Mouse (Mus musculus) mesoderm, embryonic 11.5 days (tissue): ENCODE data around the gene Zmynd10.

Experiments used
- DNase-seq: peaks from one replicate; pipeline ENCODE4 v3.0.0-alpha.2; 2012; ENCODE audit warnings: low read depth, low spot score

Gene Zmynd10

GRCm38 (mm10) chr9:107540420-107540819, 6.7 kb upstream of the Zmynd10 start:
- no peak for DNase-seq

GRCm38 (mm10) chr9:107541005-107541404, 6.1 kb upstream of the Zmynd10 start:
- DNase-seq: no peak

DNA sequence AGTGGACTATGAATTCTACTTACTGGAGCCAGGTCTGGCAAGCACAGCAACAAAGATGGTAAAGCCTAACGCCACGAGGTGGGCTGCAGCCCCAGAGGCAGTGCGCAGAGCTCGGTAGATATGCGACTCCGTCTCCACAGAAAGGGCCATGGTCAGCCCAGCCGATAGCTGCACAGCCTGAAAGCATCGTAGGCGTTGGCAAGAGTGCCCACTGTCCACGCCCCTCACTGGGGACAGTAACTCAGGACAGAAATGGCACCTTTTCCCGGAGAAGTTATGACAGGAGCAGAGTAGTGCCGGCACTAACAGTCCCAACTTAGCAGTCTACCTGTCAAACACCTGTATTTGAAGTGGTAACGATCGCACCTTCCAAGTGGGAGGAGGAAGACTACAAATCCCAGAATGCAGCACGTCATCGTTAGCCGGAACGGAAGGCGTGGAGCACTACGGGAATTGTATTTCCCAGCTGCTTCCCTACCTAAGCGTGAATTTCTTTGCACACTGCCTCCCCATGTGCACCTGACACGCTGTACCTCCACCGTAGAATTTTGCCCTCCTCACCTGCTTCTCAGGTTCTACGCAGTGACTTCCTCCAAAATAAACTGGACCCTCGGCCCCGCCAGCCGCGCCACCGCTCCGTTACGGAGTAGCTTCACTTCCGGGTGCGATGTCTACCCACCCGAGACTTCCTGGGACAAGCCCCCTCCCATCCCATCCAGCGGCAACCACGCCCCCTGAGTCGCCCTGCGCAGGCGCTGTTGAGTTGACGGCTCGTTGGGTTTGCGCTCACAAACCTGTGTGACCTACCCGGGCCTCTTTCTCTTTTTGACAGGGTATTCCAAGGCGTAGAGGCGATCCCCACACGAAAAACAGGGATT, 5.4 kb upstream of the Zmynd10 start, which contains the start of the genes Cyb561d2 and Nprl2:
TSS of gene Cyb561d2 (minus strand) at position 720 of the 878 bp plus-strand sequence.
TSS of gene Nprl2 (plus strand) at position 753 of the 878 bp plus-strand sequence.
- peak; percentile 95 for DNase-seq

GRCm38 (mm10) chr9:107542352-107542686, 4.8 kb upstream of the Zmynd10 start:
- DNase-seq: no peak

- no peak for DNase-seq
These were observed 4.4 kb upstream of the Zmynd10 start for GRCm38 (mm10) chr9:107542721-107543120.

DNA sequence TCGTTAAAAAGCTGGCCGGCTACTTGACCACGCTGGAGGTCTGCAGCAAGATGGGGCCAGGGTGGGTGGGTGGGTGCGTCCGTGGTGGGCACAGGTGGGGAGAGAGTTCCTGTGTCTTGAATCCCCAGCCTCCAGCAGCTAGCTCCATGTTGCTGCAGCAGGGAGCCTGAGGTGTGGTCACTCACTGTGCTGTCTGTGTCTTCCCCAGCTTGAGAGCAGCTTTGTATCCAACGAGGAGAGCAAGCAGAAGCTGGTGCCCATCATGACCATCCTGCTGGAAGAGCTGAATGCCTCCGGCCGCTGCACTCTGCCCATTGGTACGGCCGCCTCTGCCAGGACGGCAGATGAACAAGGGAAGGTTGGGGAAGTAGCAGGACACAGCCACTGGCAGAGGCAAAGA, 3.8 kb upstream of the Zmynd10 start:
- DNase-seq: no peak

GRCm38 (mm10) chr9:107544196-107544700, 2.9 kb upstream of the Zmynd10 start:
- no peak for DNase-seq

DNA sequence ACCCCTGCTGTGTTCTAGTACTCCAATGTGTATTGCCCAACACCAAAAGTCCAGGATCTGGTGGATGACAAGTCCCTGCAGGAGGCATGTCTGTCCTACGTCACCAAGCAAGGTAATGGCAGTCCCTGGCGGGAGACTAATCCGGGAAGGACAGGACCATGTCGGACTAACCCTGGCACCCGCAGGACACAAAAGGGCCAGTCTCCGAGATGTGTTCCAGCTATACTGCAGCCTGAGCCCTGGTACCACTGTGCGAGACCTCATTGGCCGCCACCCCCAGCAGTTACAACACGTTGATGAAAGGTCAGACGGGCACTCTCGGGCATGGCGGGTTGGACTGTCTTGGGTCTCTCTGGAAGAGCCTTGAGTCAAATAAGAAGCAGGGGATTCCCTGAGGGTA, 2.4 kb upstream of the Zmynd10 start:
- DNase-seq: no peak

- no peak for DNase-seq
These were observed 1.9 kb upstream of the Zmynd10 start for GRCm38 (mm10) chr9:107545199-107545598.

DNA sequence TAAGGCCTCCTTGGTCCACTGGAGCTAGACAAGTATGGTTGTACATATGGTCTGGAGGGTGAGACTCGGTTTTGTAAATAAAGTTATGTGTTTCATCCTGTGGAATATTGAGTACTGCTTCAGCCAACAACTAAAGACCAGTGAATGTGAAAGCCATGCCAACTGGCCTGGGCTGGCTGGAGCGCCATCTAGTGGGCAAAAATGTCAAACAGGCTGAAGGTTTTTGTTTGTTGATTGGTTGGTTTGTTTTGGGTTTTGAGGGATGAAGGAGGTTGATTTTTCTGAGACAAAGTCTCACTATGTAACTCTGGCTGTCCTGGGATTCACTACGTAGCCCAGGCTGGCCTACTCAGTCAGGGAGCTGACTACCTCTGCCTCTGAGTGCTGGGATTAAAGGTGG, 1.5 kb upstream of the Zmynd10 start:
- peak; percentile 79 for DNase-seq

DNA sequence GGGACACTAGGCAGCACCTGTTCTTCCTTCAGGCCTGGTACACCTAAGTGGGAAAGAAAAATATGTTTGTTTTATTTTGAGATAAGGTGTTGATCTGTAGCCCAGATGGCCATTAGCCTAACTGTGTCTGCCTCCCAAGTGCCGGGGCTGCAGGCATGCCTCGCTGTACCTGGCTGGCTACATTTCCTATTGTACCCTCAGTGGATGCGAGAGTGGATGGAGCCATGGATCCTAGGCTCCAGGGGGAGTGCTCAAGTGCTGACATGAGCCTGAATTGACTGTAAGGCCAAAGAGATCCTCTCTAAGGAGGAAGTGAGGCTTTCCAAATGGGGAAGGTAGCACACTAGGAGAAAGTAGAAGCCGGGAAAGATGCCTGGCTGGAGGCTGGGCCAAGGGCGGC, 859 bp downstream of the Zmynd10 start:
- DNase-seq: no peak

- DNase-seq: no peak
These were observed 1.7 kb downstream of the Zmynd10 start for GRCm38 (mm10) chr9:107548820-107549219.

- DNase-seq: no peak
These were observed 2.4 kb downstream of the Zmynd10 start for GRCm38 (mm10) chr9:107549297-107550074.

DNA sequence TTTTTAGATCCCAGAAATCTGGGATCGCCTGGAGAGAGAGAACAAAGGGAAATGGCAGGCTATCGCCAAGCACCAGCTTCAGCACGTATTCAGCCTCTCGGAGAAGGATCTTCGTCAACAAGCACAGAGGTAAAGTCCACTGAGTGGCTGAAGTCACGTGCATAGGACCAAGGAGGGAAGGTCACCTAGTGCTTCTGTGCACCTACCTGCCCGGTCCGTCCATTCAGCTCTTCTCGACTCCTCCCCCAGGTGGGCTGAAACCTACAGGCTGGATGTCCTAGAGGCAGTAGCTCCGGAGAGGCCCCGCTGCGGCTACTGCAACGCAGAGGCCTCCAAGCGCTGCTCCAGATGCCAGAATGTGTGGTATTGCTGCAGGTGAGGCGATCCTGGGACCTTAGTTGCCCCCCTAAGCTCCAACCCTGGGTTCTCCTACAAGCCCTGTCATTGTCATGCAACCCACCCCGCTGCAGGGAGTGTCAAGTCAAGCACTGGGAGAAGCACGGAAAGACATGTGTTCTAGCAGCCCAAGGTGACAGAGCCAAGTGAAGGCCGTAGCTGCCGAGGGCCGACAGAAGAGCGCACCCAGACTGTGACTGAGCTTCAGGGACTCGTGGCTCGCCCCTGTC, 3.5 kb downstream of the Zmynd10 start:
- no peak for DNase-seq

- peak; percentile 68 for DNase-seq
These were observed 4.2 kb downstream of the Zmynd10 start, which contains the start of gene Rassf1 for GRCm38 (mm10) chr9:107551117-107551889. Rassf1 (plus strand) TSS chr9:107551555.

GRCm38 (mm10) chr9:107551890-107552355, 4.8 kb downstream of the Zmynd10 start:
- no peak for DNase-seq

DNA sequence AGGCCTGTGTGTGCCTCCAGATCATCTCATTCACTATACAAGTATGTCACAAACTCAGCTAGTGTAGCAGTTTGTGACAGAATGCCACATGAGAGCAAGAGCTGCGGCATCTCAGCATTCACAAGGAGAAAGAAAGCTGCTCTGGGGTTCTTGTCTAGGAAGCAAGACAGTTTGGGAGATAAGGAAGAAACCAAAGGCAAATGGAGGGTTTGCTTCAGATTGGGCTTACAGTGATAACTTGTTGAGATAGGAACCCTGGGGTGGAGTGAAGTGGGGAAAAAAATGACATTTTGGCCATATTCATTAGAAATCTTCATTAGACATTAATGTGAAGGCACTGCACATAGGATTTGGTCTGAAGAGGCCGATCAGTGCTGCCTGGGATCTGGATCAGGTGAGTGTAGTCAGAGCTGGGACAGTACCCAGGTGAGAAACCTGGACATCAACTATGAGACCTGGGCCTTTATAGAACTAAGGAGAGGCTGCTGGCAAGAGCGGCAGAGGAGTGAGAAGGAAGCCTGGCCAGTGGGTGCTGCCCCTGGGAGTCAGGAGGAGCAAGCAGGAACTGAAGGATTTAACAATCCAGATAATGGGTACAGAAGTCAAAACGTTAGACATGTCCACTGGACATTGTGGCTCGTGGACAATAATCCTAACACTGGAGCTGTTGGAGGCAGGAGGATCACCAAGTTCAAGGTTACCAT, 5.7 kb downstream of the Zmynd10 start:
- DNase-seq: no peak

GRCm38 (mm10) chr9:107553541-107554318, 6.6 kb downstream of the Zmynd10 start:
- no peak for DNase-seq

- DNase-seq: peak; percentile 99
These were observed 7.3 kb downstream of the Zmynd10 start for GRCm38 (mm10) chr9:107554319-107554825.
